Mouse (Mus musculus) embryonic facial prominence, embryonic 11.5 days (tissue): ENCODE measurements around the gene Adam22. TPM values are rescaled to one million over a fixed set of nuclear protein-coding genes. Genes with fewer than 3 reads are reported as not detected.

Experiments
- ATAC-seq: fragments of 200-750 bp; cut with Nextera tagmentation; replicated peaks from 2 replicates; pipeline ENCODE4 v1.8.0; 2017; ENCODE audit warnings: low read depth; ENCODE audit not compliant: insufficient number of reproducible peaks, low FRiP score, low TSS enrichment
- DNase-seq: peaks from one replicate; pipeline ENCODE4 v3.0.0-alpha.2; 2015; ENCODE audit warnings: low spot score
- H3K27ac ChIP-seq: fragments of 300-500 bp; sonication (generic); replicated peaks from 2 replicates; pipeline ENCODE4 v1.5.1; 2014; ENCODE audit warnings: mild to moderate bottlenecking, low read depth, low read length, control low read depth
- H3K27me3 ChIP-seq: fragments of 300-500 bp; sonication (generic); 2 replicates; pipeline ENCODE4 v1.6.1; 2014; ENCODE audit warnings: mild to moderate bottlenecking, low read length, moderate library complexity, mixed read lengths; ENCODE audit not compliant: control insufficient read depth, insufficient read depth
- H3K36me3 ChIP-seq: fragments of 300-500 bp; sonication (generic); replicated peaks from 2 replicates; pipeline ENCODE4 v1.6.1; 2014; ENCODE audit warnings: low read depth, mild to moderate bottlenecking, low read length, moderate library complexity, mixed read lengths; ENCODE audit not compliant: control insufficient read depth, insufficient read depth
- H3K4me1 ChIP-seq: fragments of 300-500 bp; sonication (generic); 2 replicates; pipeline ENCODE4 v1.6.1; 2014; ENCODE audit warnings: low read length, mixed read lengths; ENCODE audit not compliant: control insufficient read depth, insufficient read depth
- H3K4me2 ChIP-seq: fragments of 300-500 bp; sonication (generic); 2 replicates; pipeline ENCODE4 v1.6.1; 2014; ENCODE audit warnings: low read depth, mild to moderate bottlenecking, control low read depth, low read length, moderate library complexity
- H3K4me3 ChIP-seq: fragments of 300-500 bp; sonication (generic); 2 replicates; pipeline ENCODE4 v1.5.1; 2014; ENCODE audit warnings: low read depth, low read length, control low read depth
- H3K9ac ChIP-seq: fragments of 300-500 bp; sonication (generic); replicated peaks from 2 replicates; pipeline ENCODE4 v1.6.1; 2014; ENCODE audit warnings: mild to moderate bottlenecking, control low read depth, low read length
- H3K9me3 ChIP-seq: fragments of 300-500 bp; sonication (generic); replicated peaks from 2 replicates; pipeline ENCODE4 v1.6.1; 2016; ENCODE audit warnings: mild to moderate bottlenecking, low read length, inconsistent platforms, mixed read lengths; ENCODE audit not compliant: control insufficient read depth
- whole genome bisulfite sequencing: fragments of 180-500 bp; shearing (Covaris S2); extraction: QIAGEN DNeasy Blood & Tissue Kit; methylation state at CpG from one replicate; pipeline ENCODE4 v1.1.7; 2014; 5-methylcytosine and 5-hydroxymethylcytosine counted together
- polyA plus RNA-seq: library from polyadenylated mRNA; unstranded; fragments of >200 nt; fragmentation: Nextera tagmentation; extraction: Ambion mirVana; gene quantifications from 2 replicates; pipeline ENCODE4 v1.2.1, GENCODE M21; 2014

The Adam22 gene
- polyA plus RNA-seq, 1 experiment from 2014 or later: 12.1 TPM

DNA sequence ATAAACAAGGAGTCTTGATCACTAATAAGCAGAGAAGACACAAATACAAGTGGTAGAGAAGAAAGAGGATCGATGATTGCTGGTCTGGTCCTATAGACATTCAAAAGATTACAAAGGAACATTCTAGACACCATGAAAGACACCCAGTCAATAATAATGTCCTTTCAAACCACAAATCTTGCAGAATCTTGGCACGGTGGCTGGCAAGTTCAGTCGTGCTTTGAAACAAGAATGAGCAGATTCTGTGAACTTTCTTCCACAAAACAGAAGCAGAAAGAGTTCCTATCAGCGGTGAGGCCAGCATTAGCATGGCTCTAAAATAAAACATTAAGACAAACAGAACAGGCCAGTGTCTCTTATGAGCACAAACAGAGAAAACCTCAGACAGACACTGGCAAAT, 5.5 kb upstream of the Adam22 start:
- 82% methylated on average over 4 of the region's 4 CpGs for WGBS
- Histone ChIP-seq H3K4me3 (no peak overlapping the region), H3K4me1 (no peaks in the 10 kb centered on the region), H3K27me3 (no peaks in the 10 kb centered on the region), H3K36me3 (no peaks in the 10 kb centered on the region), H3K9ac (no peak overlapping the region), H3K4me2 (no peak overlapping the region), H3K9me3 (no peaks in the 10 kb centered on the region), H3K27ac (no peak overlapping the region)
- no peak for ATAC-seq
- DNase-seq: no peak

DNA sequence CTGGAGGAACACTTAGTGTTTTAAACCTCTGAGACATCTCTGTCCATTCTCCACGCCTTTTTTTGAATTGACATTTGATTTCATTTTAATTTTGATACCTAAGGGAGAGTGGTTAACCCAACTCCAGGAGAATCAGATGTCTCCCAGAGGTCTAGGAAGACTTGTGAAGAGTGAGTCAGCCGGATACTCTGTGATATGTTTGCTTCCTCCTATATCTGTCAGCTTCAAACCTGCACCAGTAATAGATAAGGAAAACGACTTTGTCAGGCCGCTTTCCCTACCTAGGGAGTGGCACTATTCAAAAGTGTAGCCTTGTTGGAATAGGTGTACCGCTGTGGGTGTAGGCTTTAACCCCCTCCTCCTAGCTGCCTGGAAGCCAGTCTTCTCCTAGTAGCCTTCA, 821 bp upstream of the Adam22 start:
- Histone ChIP-seq H3K27me3 (no peaks in the 10 kb centered on the region), H3K36me3 (no peaks in the 10 kb centered on the region), H3K9me3 (no peaks in the 10 kb centered on the region), H3K27ac (no peak overlapping the region), H3K4me1 (no peaks in the 10 kb centered on the region), H3K9ac (no peak overlapping the region), H3K4me3 (no peak overlapping the region), H3K4me2 (no peak overlapping the region)
- 85% methylated on average over 5 of the region's 5 CpGs for whole genome bisulfite sequencing
- ATAC-seq: no peak
- no peak for DNase-seq

DNA sequence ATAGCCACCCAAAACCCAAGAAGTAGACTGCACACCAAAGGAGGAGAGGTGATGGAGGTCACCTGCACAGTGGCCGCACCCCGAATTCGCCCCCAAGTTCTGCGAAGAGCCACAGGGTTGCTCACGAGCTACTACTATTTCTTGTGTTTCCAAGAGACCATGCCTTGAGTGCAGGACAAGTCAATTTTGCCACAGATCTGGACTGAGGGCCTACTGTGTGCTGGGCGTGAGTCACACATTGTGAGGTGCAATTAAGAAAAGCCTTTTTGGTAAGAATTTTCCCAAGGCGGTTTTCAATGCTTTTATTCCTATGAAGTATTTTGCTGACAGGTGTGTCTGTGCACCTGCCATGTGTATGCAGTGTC, 350 bp upstream of the Adam22 start:
- no peaks in the 10 kb centered on the region for H3K9me3 ChIP-seq
- DNase-seq (no peak), ATAC-seq (no peak)
- WGBS: 34% methylated on average over 7 of the region's 7 CpGs
- H3K36me3 ChIP-seq: no peaks in the 10 kb centered on the region
- peak overlapping the region; percentile 79 for H3K4me2 ChIP-seq
- no peak overlapping the region; the same call in 1 of the 2 replicates for H3K9ac ChIP-seq
- no peak overlapping the region for H3K27ac ChIP-seq
- peak overlapping the region; percentile 66 for H3K4me3 ChIP-seq
- no peaks in the 10 kb centered on the region for H3K4me1 ChIP-seq
- H3K27me3 ChIP-seq: no peaks in the 10 kb centered on the region

DNA sequence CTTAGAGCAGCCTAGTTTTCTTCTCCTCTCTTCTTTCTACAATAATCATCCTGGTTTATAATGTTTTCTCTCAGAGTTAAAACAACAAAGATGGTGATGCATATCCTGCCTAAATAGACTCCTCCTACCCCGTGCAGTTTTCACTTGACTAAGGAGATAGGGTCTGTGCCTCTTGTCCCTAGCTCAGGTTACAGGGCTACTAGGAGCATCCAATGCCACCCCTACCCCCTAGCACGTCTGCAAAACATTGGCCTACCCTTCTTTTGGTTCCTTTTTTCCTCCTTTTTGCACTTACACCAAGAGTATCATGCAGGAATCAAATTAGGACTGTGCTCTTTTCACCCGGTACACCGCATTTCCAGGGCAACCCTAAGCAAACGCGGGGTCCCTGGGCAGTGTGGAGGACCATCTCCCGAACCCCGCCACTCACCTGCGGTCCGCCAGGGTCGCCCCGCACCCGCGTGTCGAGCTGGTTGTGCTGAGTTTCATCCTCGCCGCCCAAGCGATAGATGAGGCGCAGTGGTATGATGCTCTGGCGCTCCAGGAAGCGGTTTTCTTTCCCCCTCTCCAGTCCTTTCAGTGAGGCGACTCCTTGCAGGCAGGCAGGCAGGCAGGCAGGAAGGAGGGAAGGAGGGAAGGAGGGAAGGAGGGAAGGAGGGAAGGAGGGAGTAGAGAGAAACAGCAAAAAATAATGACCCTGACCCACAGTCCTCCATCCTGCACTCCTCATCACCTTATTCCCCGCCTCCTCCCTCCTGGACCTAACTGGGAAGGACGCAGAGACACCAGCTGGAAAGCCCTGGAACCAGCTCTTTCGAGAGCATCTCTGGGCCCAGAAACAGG, 968 bp downstream of the Adam22 start:
- Histone ChIP-seq H3K9me3 (no peaks in the 10 kb centered on the region), H3K4me2 (peak overlapping the region; percentile 79), H3K9ac (peak overlapping the region; percentile 75), H3K27me3 (no peaks in the 10 kb centered on the region), H3K27ac (no peak overlapping the region), H3K4me3 (peak overlapping the region; percentile 66), H3K36me3 (no peaks in the 10 kb centered on the region), H3K4me1 (no peaks in the 10 kb centered on the region)
- WGBS: 2% methylated on average over 25 of the region's 25 CpGs
- DNase-seq (peak; percentile 47), ATAC-seq (peak; percentile 30)

DNA sequence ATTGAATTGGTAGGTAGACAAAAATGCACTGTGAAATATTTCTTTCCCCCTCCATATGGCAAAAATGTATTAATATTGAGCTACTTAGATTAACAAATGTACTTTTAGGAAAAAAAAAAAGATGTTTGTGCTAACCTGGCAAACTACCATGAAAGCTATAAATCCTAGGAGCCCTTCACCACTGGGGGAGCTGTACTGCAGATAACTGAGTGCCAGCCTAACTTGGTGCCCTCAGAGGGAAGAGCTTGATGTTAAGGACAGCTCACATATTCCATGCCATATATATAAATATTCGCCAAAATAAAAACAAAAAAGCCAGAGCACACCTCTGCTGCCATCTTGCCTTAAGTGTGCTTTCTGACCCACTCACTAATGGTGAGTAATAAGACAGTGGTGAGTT, 5.6 kb downstream of the Adam22 start:
- Histone ChIP-seq H3K4me1 (no peaks in the 10 kb centered on the region), H3K4me3 (no peak overlapping the region), H3K27ac (no peak overlapping the region), H3K4me2 (no peak overlapping the region), H3K36me3 (no peaks in the 10 kb centered on the region), H3K9ac (no peak overlapping the region), H3K9me3 (no peaks in the 10 kb centered on the region), H3K27me3 (no peaks in the 10 kb centered on the region)
- 61% methylated on average over 1 of the region's 1 CpGs for WGBS
- ATAC-seq: no peak
- DNase-seq: peak; percentile 17

DNA sequence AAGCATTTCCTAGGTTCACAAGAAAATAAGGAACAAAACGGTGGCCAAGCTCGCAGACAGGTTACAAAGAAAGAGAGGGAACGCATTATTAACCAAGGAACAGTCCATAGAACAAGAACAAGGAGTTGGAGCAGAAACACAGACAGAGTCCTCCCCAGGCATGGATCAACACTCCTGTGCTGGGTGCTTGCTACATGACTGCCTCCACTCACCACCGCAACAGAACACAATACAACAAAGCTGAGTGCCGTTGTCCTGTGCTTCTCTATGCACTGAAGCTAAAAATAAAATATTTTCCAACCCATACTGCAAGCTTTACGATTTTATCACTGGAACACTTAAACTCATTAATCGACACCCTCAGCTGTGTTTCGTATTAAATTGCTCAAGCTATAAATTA, 10.3 kb downstream of the Adam22 start:
- ATAC-seq: no peak

DNA sequence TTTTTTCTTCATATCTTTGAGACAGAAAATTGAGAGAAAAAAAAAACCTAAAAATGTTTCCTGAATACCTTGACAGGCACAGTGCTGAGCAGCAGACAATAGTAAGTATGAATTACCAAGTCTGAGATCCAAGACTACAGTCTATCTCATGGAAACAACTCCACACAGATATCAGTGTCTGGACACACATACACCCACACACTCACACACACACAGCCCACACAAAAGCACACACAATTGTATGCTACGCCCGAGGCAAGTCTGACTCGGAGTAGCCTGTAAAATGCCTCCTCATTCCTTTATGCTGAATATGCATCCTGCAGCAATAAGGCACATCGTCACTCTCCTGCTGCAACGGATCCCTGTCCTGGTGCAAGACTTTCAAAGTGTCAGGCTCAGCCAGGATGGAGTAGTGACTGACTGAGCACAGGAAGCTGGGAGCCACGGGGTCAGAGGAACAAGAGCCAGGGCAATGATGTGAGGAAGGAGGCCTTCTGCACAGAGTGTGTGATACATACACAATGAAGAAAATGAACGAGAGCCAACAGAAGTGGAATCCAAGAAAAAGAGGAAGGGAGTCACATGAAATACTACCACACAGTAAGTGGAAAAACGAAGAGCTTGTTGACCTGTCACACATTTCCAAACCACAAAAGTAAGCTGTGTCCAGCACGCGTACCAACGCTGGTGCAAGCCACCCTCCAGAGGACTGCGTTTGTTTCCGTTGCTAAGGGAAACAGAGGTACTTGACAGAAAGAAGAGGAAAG, 10.9 kb downstream of the Adam22 start:
- H3K4me3 ChIP-seq: no peak overlapping the region
- H3K4me1 ChIP-seq: no peaks in the 10 kb centered on the region
- ATAC-seq (no peak), DNase-seq (no peak)
- no peaks in the 10 kb centered on the region for H3K36me3 ChIP-seq
- no peak overlapping the region for H3K9ac ChIP-seq
- no peaks in the 10 kb centered on the region for H3K9me3 ChIP-seq
- no peak overlapping the region for H3K4me2 ChIP-seq
- no peak overlapping the region for H3K27ac ChIP-seq
- 52% methylated on average over 13 of the region's 13 CpGs for WGBS
- no peaks in the 10 kb centered on the region for H3K27me3 ChIP-seq

More for the DNA sequence above, 10.3 kb downstream of the Adam22 start:
- Histone ChIP-seq H3K36me3 (no peaks in the 10 kb centered on the region), H3K4me1 (no peaks in the 10 kb centered on the region), H3K9ac (no peak overlapping the region), H3K4me3 (no peak overlapping the region), H3K27me3 (no peaks in the 10 kb centered on the region), H3K27ac (no peak overlapping the region), H3K4me2 (no peak overlapping the region), H3K9me3 (no peaks in the 10 kb centered on the region)
- no peak for DNase-seq
- 87% methylated on average over 8 of the region's 8 CpGs for WGBS

DNA sequence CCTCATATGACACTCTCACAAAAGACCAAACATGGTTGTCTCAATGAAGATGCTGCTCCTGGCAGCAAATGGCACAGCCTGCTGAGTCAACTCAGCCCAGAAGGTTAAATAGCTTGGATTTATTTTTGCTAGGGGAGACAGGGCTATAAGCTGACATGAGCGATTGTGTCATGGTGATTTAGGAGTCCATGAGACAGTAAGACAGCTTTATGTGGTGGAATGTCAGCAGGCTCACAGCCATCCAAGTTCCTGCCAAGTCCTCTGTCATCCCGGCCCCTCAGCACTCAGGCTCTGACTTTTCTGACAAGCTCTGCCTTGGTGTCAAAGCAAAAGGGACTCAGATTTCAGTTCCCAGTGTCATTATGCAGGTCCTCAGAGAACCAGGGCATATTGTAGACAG, 11.6 kb downstream of the Adam22 start:
- no peaks in the 10 kb centered on the region for H3K27me3 ChIP-seq
- H3K9me3 ChIP-seq: no peaks in the 10 kb centered on the region
- H3K4me3 ChIP-seq: no peak overlapping the region
- ATAC-seq: no peak
- no peak overlapping the region for H3K4me2 ChIP-seq
- H3K36me3 ChIP-seq: no peaks in the 10 kb centered on the region
- no peak overlapping the region for H3K9ac ChIP-seq
- no peak overlapping the region for H3K27ac ChIP-seq
- 48% methylated on average over 2 of the region's 2 CpGs for WGBS
- H3K4me1 ChIP-seq: no peaks in the 10 kb centered on the region
- DNase-seq: no peak
